Mouse (Mus musculus) testis, postnatal 14 days (tissue): Measurements from ENCODE around the gene Pakap.

Source experiments
- DNase-seq: peaks from one replicate; pipeline ENCODE4 v3.0.0; 2021; ENCODE audit warnings: low spot score

The Pakap gene

GRCm38 (mm10) chr4:57567666-57568206, at the start of gene Pakap:
Gene Pakap (plus strand): TSS chr4:57568179.
- DNase-seq, result peak; percentile 16

- no peak for DNase-seq
Measured at GRCm38 (mm10) chr4:57523456-57523855, 44.5 kb upstream of the Pakap start.

- no peak for DNase-seq
Measured at GRCm38 (mm10) chr4:57524461-57524860, 43.5 kb upstream of the Pakap start.

GRCm38 (mm10) chr4:57525221-57526011, 42.6 kb upstream of the Pakap start:
- DNase-seq, result no peak

GRCm38 (mm10) chr4:57528296-57528695, 39.7 kb upstream of the Pakap start:
- DNase-seq, result no peak

GRCm38 (mm10) chr4:57533686-57534085, 34.3 kb upstream of the Pakap start:
- DNase-seq, result no peak

- no peak for DNase-seq
Measured at GRCm38 (mm10) chr4:57534232-57534631, 33.7 kb upstream of the Pakap start.

GRCm38 (mm10) chr4:57535087-57535486, 32.9 kb upstream of the Pakap start:
- DNase-seq, result no peak

GRCm38 (mm10) chr4:57538029-57538688, 29.8 kb upstream of the Pakap start:
- peak; percentile 29 for DNase-seq

GRCm38 (mm10) chr4:57543692-57544256, 24.2 kb upstream of the Pakap start:
- peak; percentile 31 for DNase-seq

- DNase-seq, result no peak
Measured at GRCm38 (mm10) chr4:57547785-57548184, 20.2 kb upstream of the Pakap start.

- no peak for DNase-seq
Measured at GRCm38 (mm10) chr4:57550216-57550615, 17.8 kb upstream of the Pakap start.

- no peak for DNase-seq
Measured at GRCm38 (mm10) chr4:57557102-57557501, 10.9 kb upstream of the Pakap start.

GRCm38 (mm10) chr4:57559438-57559837, 8.5 kb upstream of the Pakap start:
- DNase-seq, result no peak

- DNase-seq, result no peak
Measured at GRCm38 (mm10) chr4:57560010-57560409, 8.0 kb upstream of the Pakap start.

- no peak for DNase-seq
Measured at GRCm38 (mm10) chr4:57561055-57561454, 6.9 kb upstream of the Pakap start.

- DNase-seq, result no peak
Measured at GRCm38 (mm10) chr4:57565283-57565682, 2.7 kb upstream of the Pakap start.

GRCm38 (mm10) chr4:57565811-57566210, 2.2 kb upstream of the Pakap start:
- DNase-seq, result no peak

- no peak for DNase-seq
Measured at GRCm38 (mm10) chr4:57568268-57569068, 489 bp downstream of the Pakap start.

GRCm38 (mm10) chr4:57569069-57569355, 1.0 kb downstream of the Pakap start:
- DNase-seq, result no peak

- DNase-seq, result no peak
Measured at GRCm38 (mm10) chr4:57569711-57570110, 1.7 kb downstream of the Pakap start.

- DNase-seq, result no peak
Measured at GRCm38 (mm10) chr4:57570229-57570628, 2.2 kb downstream of the Pakap start.
